Comparison of ENCODE assay signal across 11 mouse cellular contexts in genomic region chr7:126630824-126631518, GRCm38 (mm10). TPM values are rescaled to one million over a fixed set of nuclear protein-coding genes. Genes with fewer than 3 reads are reported as not detected.
DNase-seq lines count a peak whose midpoint lies in the region; ATAC-seq and TF ChIP-seq lines count a peak whose summit lies in the region.
"Had no signal": no experiment of that assay in that cellular context is flagged by ENCODE, and none has a peak within 500 bp of the region (broad histone marks: within the 10 kb centered on the region; RNA-seq: fewer than 3 reads in every experiment).

Gene Nupr1, minus strand, starts transcription at chr7:126630861.

- 0 out of 2 replicates have a peak, but pooled peaks cover 7% of the 10 kb centered on the region for H3K4me1 ChIP-seq in embryonic facial prominence, embryonic 14.5 days (ENCODE audit: control insufficient read depth, insufficient read depth, low read length)
- H3K4me1 ChIP-seq in embryonic facial prominence, embryonic 10.5 days = 0 out of 2 replicates have a peak, but pooled peaks cover under 1% of the 10 kb centered on the region

- ATAC-seq in embryonic facial prominence, embryonic 14.5 days (ENCODE audit: low read depth) = no peak

- intact Hi-C loops in left cerebral cortex, adult 2 months (cut with DNase I) = no loop called here
- intact Hi-C loops in left cerebral cortex, postnatal 36 days (cut with DNase I) = no loop called here

- WGBS in embryonic facial prominence, embryonic 14.5 days = 94% methylated on average over 4 of the region's 4 CpGs
- 88% methylated on average over 4 of the region's 4 CpGs for WGBS in embryonic facial prominence, embryonic 10.5 days

- no peak within 1 kb of the TSS for H3K4me3 ChIP-seq in embryonic facial prominence, embryonic 14.5 days (ENCODE audit: low read depth, low read length)
- no peak within 1 kb of the TSS for H3K4me3 ChIP-seq in embryonic facial prominence, embryonic 10.5 days
- no peak within 1 kb of the TSS for H3K4me3 ChIP-seq in left cerebral cortex, adult 2 months

- H3K9ac ChIP-seq in embryonic facial prominence, embryonic 14.5 days (ENCODE audit: low read depth, low read length) = no peak within 1 kb of the TSS

- DNase-seq in embryonic facial prominence, embryonic 14.5 days (ENCODE audit: low spot score) = no peak
- DNase-seq in embryonic facial prominence, embryonic 10.5 days (ENCODE audit: low spot score) = no peak
- DNase-seq in left cerebral cortex, adult 2 months (ENCODE audit: extremely low spot score in 1 of 2, low spot score in 2 of 2) = no peak
- DNase-seq in left cerebral cortex, adult 9 months (ENCODE audit: low spot score in 2 of 2) = no peak
- peak; percentile 31 for DNase-seq in Muller cell, postnatal 12 days (ENCODE audit: inconsistent ontology term)
- DNase-seq in left cerebral cortex, postnatal 36 days (ENCODE audit: low spot score in 2 of 2) = no peak
- no peak for DNase-seq in cerebellum, postnatal 10 days
- DNase-seq in right cerebral cortex, postnatal 14 days = no peak
- DNase-seq: B cell, adult 2 months; embryo, embryonic 11 days; kidney, adult 9 months had no signal

- no peaks in the 10 kb centered on the region for H3K36me3 ChIP-seq in embryonic facial prominence, embryonic 14.5 days (ENCODE audit: control insufficient read depth, insufficient read depth, low read length)
- no peaks in the 10 kb centered on the region for H3K36me3 ChIP-seq in embryonic facial prominence, embryonic 10.5 days (replicated peaks)

- H3K27ac ChIP-seq in embryonic facial prominence, embryonic 14.5 days (replicated peaks; ENCODE audit: low read depth, low read length) = no peak within 1 kb of the TSS
- H3K27ac ChIP-seq in embryonic facial prominence, embryonic 10.5 days (replicated peaks) = no peak within 1 kb of the TSS
- no peak within 1 kb of the TSS for H3K27ac ChIP-seq in left cerebral cortex, adult 2 months

- H3K4me2 ChIP-seq in embryonic facial prominence, embryonic 14.5 days (ENCODE audit: low read depth, low read length) = no peak within 1 kb of the TSS

- H3K9me3 ChIP-seq in embryonic facial prominence, embryonic 14.5 days (ENCODE audit: control insufficient read depth, low read length) = no peaks in the 10 kb centered on the region
- H3K9me3 ChIP-seq in embryonic facial prominence, embryonic 10.5 days = no peaks in the 10 kb centered on the region

- no peak for TF ChIP-seq CTCF in left cerebral cortex, adult 2 months (IDR thresholded peaks at IDR 0.05)

- no peaks in the 10 kb centered on the region for H3K27me3 ChIP-seq in embryonic facial prominence, embryonic 14.5 days (replicated peaks; ENCODE audit: control insufficient read depth, insufficient read depth, low read length)
- H3K27me3 ChIP-seq in embryonic facial prominence, embryonic 10.5 days (replicated peaks; ENCODE audit: low read depth, poor library complexity, severe bottlenecking) = no peaks in the 10 kb centered on the region

RNA-seq across cellular contexts. Expression of gene Nupr1, which starts in this region (rescaled TPM):
- polyA plus RNA-seq in embryonic facial prominence, embryonic 14.5 days (2014; fragmentation: Nextera tagmentation; extraction: Ambion mirVana) = 29.3 and 39.9 TPM in 2 replicates
- 0.92 and 1.2 TPM in 2 replicates for polyA plus RNA-seq in embryonic facial prominence, embryonic 10.5 days (2016; fragmentation: Nextera tagmentation; extraction: Ambion mirVana)
- total RNA-seq in left cerebral cortex, adult 2 months (2021) = 10 to 100 TPM; 17.6 to 21.0 TPM
- 10 to 100 TPM; 16.6 to 17.2 TPM for total RNA-seq in left cerebral cortex, postnatal 36 days (2021)

Comparison
In these comparisons a context has a peak if more than half of its experiments do, and no peak if none do; other contexts are left out.
1. RNA of gene Nupr1 (polyA plus RNA-seq): 29.3 to 39.9 TPM in embryonic facial prominence, embryonic 14.5 days; 0.92 to 1.2 TPM in embryonic facial prominence, embryonic 10.5 days; every median in the first group is over 10 times any median in the second.